Mouse (Mus musculus) c-Kit-positive CD71-positive TER-119-negative erythroid progenitor cells, embryonic 14.5 days (primary cell): ENCODE results near the gene Ubxn7.
"Not testable (repeated sequence)": the region's sequence is repeated elsewhere in the genome, so short reads cannot be mapped to it uniquely, and the experiment has no call there.

ENCODE experiments used
- DNase-seq: peaks from one replicate; pipeline ENCODE4 v3.0.0-alpha.2; 2013; ENCODE audit warnings: low read depth

The Ubxn7 gene

DNA sequence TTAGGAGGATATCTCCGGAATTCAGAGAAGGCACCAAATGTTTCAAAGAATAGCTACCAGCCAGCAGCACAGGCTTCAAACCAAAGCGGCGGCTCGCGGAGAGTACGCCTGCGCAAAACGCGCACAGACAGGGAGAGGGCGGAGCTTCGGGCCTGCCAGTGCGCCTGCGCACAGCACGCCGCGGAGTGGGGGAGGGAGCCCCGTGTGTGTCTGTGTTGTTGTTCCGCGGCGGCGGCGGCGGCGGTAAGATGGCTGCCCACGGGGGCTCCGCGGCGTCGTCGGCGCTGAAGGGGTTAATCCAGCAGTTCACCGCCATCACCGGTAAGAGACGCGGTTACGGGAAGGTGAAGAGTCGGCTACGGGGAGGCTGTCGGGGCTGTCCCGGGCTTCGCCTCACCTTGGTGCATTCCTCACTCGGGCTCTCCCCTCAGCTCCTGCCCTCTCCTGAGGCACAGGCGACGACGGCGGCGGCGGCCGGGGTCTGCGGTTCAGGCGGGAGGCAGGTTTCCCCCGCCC is at the start of gene Ubxn7:
Ubxn7 (plus strand) TSS at position 218 of the 516 bp plus-strand sequence.
- peak; percentile 92 for DNase-seq

DNA sequence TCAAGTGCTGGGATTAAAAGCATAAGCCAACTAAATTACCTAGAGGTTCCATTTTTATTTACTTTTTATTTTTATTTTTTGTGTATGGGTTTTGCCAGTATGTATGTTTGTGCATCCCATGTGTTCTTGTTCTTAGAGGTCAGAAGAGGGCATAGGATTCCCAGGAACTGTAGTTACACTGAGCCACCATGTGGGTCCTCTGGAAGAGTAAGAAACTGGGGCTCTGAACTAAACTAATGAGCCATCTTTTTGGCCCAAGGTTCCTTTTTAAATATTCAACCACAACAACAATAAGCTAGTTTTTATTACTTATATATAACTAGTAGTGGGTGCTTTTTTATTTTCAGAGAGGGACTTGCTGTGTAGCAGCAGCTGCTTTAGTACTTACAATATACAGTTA is 49.4 kb upstream of the Ubxn7 start:
- no peak for DNase-seq

DNA sequence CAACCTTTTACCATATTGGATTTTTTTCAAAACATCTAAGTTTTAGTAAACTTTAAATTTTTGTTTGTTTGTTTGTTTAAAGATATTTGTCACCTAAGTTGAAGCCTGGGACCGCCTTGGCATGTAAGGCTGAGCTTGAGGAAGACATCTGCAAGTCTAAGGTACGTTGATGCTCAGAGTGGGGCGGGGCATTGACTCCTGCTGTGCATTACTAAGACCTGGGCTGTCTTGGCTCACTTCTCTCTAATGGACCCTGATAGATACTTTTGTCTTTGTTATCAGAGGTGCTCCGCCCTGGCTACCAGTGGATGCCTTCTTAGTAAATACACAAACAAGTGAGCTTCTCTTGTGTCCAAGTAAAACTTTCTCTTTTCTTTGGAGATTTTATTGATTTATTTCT is 40.2 kb upstream of the Ubxn7 start:
- DNase-seq = no peak

DNA sequence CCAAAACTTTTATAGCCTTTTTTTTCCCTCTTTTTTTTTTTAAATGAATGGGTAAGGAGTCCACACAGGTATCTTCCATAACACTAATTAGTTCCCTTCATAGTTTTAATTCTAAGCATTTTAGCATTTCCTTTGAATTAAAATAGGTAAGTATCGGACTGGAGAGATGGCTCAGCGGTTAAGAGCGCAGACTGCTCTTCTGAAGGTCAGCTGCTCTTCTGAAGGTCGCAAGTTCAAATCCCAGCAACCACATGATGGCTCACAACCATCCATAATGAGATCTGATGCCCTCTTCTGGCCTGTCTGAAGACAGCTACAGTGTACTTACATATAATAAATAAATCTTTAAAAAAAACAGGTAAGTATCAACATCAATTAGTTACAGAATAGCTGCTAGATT is 32.4 kb upstream of the Ubxn7 start:
- DNase-seq = not testable (repeated sequence)

DNA sequence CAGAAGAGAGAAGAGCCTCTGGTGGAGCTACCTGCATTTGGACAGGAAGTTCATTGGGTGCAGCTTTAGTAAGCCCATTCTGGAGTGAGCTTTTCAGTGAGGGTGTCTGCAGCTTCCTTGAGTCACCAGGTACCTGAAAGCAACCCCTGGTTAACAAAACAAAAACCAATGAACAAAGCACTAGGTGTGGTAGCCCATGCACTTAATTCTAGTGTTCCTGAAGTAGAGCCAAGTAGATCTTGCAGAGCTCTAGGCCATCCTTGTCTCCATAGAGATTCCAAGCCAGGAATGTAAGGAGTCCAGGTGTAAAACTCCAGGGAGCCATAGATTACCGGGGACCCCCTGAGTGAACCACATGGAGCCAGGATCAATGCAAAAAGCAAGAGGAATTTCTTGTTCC is 29.0 kb upstream of the Ubxn7 start:
- DNase-seq = no peak

DNA sequence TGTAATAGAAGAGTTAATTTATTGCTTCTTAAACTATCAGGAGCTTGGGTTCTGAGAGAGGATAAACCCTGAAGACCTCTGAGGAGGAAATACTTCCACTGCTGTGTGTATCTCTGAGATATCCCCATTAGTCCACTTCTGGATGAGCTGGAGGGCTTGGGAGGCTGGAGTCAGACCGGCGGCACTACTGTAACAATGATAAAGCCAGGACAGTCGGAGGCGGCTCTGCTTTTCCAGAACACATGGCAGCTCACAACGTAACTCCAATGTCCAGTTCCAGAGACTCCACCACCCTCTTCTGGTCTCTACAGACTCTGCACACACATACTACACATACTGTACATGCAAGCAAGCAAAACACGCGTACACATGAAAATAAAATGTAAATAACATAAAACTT is 28.2 kb upstream of the Ubxn7 start:
- no peak for DNase-seq

DNA sequence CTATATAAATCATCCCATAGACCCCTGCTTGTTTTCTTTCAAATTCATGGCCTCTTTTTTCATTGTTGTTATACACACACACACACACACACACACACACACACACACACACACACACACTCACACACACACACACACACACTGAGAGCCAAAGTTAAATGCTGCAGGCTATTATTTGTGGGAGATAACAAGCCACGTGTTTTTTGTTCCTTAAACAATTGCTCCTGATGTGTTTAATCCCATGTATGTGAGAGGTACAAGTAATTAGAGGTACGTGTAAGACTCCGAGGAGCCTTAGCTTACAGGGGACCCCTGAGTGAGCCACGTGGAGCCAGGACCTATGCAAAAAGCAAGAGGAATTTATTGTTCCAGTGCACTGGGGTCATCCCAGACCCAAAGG is 20.1 kb upstream of the Ubxn7 start:
- no peak for DNase-seq

DNA sequence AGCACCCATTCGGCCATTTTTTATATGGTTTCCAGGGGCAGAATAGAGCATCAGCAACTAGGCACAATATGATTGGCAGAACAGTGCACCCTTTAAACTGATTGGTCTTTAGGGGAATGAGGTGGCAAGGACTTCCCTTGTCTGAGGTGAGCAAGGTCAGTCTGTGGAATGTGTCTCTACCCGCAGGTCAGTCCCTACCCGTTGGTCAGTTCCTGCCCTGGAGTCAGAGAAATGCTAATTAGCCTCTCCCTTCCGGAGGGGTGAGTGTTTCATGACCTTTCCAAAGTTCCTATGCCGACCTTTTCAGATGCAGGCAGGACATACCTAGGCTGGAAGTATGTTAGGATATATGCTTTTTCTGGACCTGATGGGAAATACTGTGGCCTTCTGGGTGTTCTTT is 19.7 kb upstream of the Ubxn7 start:
- no peak for DNase-seq

DNA sequence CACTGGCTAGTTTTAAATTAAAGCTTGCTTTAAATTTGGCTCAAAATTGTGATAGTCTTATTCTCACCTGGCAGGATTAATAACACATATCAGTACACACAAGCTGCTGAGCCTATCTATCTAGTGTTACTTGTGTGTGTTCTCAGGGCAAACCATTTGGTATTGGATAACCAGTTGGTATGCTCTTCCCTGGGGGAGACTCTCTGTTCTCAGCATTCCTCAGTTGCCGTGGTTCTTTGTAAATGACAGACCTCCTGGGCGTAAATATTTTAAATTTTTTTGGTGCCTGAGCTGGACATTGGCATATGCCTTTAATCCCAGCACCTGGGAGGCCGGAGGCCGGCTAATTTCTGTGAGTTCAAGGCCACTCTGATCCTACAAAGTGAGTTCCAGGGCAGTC is 19.2 kb upstream of the Ubxn7 start:
- no peak for DNase-seq

DNA sequence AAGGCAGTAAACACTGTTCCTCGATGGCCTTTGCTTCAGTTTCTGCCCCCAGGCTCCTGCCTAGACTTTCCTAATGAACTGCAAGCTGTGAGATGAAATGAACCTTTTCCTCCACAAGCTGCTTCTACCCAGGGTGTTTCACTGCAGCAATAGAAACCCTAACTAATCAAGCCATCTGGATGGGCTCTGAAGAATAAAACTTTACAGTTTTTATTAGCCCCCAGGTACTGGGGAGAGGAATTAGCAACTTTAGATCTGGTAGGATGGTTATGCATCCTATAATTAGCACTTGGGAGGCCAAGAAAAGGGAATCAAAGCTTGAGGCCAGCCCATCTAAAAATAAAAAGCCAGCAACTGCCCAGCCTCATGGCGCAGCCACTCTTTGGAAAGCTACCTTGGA is 15.5 kb upstream of the Ubxn7 start:
- no peak for DNase-seq

DNA sequence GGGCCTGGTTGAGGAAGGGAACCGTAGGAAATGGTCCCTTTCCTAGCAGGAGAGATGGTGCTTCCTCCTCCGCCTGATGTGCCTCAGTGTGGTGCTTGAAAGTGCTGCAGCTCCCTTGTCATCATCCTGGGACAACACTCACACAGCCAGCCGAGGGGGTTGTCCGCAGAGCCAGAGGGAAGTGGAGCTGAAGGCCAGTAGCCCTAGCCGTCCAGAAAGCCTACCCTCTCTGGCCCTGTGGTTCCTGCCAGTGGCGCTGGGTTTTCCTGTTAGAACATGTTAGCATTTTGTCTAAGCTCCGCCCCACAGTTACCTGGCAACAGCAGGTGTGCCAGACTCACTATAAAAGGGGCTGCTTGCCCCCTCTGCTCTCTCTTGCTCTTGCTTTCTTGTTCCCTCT is 8.1 kb upstream of the Ubxn7 start:
- DNase-seq = no peak

DNA sequence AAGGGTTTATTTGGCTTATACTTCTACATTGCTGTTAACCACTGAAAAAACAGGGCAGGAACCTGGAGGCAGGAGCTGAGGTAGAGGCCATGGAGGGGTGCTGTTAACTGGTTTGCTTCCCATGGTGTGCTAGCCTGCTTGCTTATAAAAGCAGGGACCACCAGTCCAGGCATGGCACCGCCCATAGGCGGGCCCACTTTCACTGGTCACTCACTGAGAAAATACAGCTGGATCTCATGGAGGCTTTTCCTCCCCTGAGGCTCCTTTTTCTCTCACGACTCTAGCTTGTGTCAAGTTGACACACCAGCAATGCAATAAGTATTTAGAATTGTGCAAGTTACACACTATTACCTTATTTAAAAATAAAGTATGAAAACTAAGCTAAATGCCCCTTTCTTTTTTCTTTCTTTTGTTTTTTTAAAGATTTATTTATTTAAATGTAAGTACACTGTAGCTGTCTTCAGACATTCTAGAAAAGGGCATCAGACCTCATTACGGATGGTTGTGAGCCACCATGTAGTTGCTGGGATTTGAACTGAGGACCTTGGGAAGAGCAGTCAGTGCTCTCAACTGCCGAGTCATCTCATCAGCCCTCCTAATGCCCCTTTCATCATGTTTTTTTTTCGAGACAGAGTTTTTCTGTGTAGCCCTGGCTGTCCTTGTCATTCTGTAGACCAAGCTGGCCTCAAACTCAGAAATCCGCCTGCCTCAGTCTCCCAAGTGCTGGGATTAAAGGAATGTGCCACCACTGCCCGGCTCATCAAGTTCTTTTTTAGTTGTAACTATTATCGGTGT is 984 bp upstream of the Ubxn7 start:
- no peak for DNase-seq

DNA sequence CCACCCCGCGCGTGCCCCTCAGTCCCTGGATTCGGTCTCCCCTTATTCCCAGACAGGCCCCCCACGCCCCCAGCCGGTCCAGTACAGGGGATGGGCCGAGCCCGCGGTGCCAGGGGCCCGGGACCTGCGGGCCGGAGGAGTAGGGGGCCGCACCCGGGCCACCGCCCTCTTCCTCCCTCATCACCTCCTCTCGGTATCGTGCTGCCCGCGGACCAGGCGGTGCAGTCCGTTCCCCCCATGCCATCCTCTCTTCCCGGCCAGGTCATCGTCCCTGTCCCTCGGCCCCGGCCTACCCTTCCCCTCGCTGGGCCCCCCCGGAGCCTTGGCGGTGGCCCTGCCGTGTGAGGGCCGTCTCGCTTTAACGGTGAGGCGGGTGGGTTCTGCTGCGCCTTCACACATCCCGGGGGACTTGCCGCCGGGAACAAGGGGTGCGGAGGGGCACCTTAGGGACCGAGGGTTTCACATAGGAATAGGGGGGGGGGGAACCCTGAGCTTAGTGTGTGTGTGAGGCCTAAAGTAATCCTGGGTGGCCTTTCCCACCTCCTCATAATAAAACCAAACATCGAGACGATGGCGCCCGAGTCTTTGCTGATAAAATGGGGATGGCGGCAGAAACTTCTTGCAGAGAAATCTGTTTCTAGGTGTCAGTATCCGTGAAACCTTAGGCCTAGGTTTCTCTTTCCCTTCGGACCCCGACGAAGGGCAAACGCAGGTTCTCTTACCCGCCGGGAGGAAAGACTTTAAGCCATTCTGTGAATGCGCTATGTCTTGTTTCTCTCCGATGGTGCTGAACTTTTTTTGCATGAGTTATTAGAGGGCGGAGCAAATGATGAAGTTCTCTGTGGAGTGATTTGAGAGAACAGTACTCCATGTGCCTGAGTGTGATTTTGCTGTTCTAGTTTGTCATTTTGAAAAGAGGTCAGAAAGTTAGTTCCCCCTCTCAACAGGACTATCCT is 777 bp downstream of the Ubxn7 start:
- peak; percentile 61 for DNase-seq

DNA sequence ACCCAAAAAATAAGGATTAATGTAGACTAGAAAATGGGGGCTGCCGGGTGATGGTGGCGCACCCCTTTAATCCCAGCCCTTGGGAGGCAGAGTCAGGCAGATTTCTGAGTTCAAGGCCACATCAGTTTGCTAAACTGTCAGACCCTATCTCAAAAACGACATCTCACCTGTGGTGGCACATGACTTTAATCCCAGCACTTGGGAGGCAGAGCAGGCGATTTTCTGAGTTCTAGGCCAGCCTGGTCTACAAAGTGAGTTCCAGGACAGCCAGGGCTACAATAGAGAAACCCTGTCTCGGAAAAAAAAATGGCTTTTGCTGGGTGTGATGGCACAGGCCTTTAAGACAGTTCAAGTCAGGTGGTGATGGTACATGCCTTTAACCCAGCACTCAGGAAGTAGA is 3.1 kb downstream of the Ubxn7 start:
- DNase-seq = no peak

DNA sequence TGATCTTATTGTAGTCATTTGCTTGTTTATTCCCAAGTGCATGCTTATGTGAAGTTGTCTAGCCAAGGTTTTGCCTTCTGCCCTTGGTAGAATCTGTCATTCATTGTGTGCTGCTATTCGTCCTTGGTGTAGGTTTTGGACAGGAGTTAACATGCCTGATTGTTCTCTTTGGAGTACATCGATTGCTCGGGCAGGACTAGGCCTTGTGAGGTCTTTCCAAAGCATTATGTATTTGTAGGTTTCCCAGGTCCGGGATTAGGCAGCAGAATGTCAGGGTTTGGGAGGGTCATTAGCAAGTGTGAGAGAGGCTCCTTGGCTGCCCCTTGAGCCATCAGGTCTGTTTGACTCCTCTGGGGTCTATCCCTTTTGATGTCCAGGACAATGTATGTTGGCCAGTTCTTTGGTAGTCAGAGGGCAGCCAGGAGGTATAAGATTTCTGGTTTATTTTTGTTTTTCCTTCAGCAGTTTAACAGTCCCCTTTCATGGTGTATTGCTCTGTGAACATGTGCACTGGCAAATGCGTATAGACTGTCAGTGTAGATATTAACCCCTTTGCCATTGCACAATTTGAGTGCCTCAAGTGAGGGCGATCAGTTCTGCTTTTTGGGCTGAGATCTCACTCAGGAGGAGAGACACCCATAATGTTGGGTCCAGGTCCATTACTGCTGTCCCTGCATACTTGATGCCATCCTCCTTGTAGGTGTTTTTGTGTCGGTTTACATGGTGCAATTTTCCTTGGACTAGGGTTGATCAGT is 4.1 kb downstream of the Ubxn7 start:
- no peak for DNase-seq

DNA sequence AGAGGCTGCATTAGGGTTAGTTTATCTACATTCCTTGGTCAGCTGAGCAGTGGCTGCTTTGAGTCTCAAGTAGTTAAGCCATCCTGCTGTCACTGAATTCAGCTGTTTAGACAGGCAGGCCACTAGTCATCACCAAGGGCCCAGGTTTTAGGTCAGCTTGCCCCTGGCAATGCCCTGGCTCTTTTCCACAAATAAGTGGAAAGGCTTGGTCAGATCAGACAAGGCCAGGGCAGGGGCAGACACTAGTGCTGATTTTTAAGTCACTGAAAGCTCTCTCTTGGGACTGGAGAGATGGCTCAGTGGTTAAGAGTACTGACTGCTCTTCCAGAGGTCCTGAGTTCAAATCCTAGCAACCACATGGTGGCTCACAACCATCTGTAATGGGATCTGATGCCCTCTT is 4.9 kb downstream of the Ubxn7 start:
- no peak for DNase-seq

DNA sequence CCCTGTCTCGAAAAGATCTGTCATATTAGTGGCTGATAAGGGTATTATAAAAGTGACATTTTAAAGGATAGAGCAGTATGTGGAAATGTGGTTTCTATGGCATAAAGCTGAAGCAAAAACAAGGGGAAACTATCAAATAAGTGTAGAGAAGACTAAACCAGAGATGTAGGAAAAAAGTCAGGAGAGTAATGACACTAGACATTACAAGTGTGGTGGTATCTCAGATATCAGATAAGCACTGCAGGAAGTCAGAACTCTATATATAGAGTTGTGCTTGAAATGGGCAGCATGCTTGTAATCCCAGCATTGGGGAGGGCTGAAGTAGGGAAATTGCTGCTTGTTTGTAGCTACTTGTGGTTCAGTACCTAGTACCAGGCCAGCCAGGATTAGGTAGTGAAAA is 8.4 kb downstream of the Ubxn7 start:
- DNase-seq = no peak

DNA sequence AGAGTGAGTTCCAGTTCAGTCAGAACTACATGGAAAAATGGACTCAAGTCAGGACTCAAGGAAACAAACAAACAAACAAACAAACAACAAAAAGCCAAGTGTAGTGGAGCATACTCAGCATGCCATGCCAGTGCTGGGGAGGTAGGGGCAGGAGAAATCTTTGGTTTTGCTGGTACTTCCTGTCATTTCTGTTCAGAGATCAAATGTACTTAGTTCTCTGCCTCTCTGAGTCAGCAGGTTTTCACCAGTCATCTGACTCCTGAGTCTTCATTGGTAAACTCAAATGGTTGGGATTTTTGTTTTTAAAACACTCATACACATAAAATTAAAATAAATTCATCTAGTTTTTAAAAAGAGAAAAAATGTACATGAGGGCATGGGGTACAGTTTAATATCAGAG is 13.5 kb downstream of the Ubxn7 start:
- no peak for DNase-seq

DNA sequence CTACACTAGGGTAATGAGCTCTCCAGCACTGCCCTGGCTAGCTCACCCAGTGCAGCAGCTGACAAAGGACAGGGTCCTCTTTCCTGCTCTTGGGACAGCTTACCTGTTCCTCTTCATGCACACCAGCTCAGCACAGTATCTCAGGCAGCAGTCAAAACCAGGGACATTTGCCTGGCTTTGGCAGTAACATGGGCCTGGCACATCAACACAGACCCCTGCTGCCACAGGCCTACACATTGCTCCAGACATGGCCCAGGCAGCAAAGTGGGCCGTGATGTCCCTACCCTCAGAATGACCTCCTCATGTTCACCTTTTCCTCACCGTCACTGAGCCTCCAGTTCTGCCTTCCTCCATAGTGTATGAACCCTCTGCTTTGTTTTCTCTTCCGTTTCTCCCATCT is 18.7 kb downstream of the Ubxn7 start:
- DNase-seq = no peak

DNA sequence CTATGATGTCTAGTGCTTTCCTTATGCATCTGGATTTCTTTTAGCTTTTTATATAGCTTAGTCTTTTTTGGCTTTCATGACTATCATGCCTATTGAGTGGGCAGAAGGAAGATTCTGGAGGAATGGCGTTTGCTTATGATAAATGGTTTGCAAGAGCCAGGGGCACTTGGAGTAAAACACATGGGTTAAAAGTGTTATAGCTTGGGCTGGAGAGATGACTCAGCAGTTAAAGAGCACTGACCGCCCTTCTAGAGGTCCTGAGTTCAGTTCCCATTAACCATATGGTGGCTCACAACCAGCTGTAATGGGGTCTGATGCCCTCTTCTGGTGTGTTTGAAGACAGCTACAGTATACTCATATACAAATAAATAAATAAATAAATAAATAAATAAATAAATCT is 31.5 kb downstream of the Ubxn7 start:
- DNase-seq = no peak

DNA sequence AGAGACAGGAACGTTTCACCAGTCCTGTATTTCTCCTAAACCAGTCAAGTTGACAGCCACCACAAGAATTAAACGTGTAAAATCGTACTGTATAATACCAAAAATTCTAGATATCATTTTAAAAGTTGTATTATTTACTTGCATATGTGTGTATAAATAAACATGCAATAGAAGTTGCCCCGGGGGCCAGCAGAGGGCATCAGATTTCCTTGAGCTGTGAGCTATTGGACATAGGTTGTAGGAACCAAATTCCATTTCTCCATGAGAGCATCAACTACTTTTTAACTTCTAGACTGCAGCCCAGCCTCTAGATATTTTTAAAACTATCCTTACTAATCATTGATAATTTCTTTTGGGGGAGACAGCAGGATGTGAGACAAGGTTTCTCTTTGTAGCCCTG is 39.3 kb downstream of the Ubxn7 start:
- DNase-seq = no peak

DNA sequence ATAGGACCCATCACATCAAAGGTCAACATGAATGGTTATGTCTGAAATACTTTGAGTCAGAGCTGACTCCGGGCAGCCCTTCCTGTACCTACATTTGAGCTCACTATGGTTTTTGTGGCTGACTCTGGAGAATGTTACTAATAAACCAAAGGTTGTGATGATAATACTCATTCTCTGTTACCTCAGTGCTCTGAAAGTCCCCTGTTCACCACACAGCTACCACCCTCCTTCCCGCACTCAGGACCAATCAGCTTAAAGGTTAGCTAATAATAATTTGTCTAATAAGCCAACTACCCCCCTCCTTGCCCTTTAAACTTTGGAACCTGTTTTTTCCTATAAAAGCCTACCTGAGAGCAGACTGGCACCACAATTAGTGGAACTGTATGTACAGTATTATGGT is 47.5 kb downstream of the Ubxn7 start:
- DNase-seq = no peak
